Mouse (Mus musculus) megakaryocyte, embryonic 14.5 days (primary cell): ENCODE measurements at regions not wholly inside any gene's neighbourhood (a gene's known extent, or its start where the extent isn't known, plus 50 kb on each side); places are given as distances from the start of the nearest gene placed in this dataset.

Experiments
- FLI1 ChIP-seq: IDR thresholded peaks from 2 replicates; pipeline ENCODE4 v1.6.1; 2012; ENCODE audit warnings: low read length, inconsistent platforms, mixed read lengths
- GATA1 ChIP-seq: IDR thresholded peaks from 3 replicates; pipeline ENCODE4 v1.6.1; 2012; ENCODE audit warnings: mixed read lengths, low read length, inconsistent platforms, borderline replicate concordance

GRCm38 (mm10) chr10:92471111-92471510 is 251.1 kb downstream of the Nedd1 start:
- TF ChIP-seq FLI1 (no peak), GATA1 (no peak)
